Mouse (Mus musculus) hindbrain, embryonic 10.5 days (tissue): Measurements from ENCODE around the gene Elovl7. TPM values are rescaled to one million over a fixed set of nuclear protein-coding genes. Genes with fewer than 3 reads are reported as not detected.
A peak's percentile ranks its signal among the peaks of the same experiment; 100 is the strongest.

Experiments
- DNase-seq: peaks from one replicate; pipeline ENCODE4 v3.0.0-alpha.2; 2017; ENCODE audit warnings: low spot score
- H3K27ac ChIP-seq: fragments of 300-500 bp; sonication (generic); 2 replicates; pipeline ENCODE4 v1.5.1; 2016; ENCODE audit warnings: mild to moderate bottlenecking, moderate library complexity
- H3K27me3 ChIP-seq: fragments of 300-500 bp; sonication (generic); 2 replicates; pipeline ENCODE4 v1.6.1; 2016; ENCODE audit warnings: mild to moderate bottlenecking; ENCODE audit not compliant: poor library complexity, insufficient read depth, severe bottlenecking
- H3K36me3 ChIP-seq: fragments of 300-500 bp; sonication (generic); 2 replicates; pipeline ENCODE4 v1.6.1; 2016; ENCODE audit warnings: mild to moderate bottlenecking, moderate library complexity
- H3K4me1 ChIP-seq: fragments of 300-500 bp; sonication (generic); replicated peaks from 2 replicates; pipeline ENCODE4 v1.6.1; 2016; ENCODE audit warnings: mild to moderate bottlenecking
- H3K4me3 ChIP-seq: fragments of 300-500 bp; sonication (generic); 2 replicates; pipeline ENCODE4 v1.5.1; 2016; ENCODE audit warnings: mild to moderate bottlenecking, moderate library complexity
- H3K9me3 ChIP-seq: fragments of 300-500 bp; sonication (generic); 2 replicates; pipeline ENCODE4 v1.6.1; 2016; ENCODE audit warnings: mild to moderate bottlenecking, moderate library complexity
- WGBS: fragments of 180-500 bp; shearing (Covaris S2); methylation state at CpG from one replicate; pipeline ENCODE4 v1.1.7; 2016; 5-methylcytosine and 5-hydroxymethylcytosine counted together
- polyA plus RNA-seq: library from polyadenylated mRNA; unstranded; fragments of >200 nt; fragmentation: Nextera tagmentation; extraction: Ambion mirVana; gene quantifications from 2 replicates; pipeline ENCODE4 v1.2.1, GENCODE M21; 2016

The Elovl7 gene
- polyA plus RNA-seq, 1 experiment from 2014 or later, result 1.1 TPM

GRCm38 (mm10) chr13:108253977-108254376, 39.8 kb downstream of the Elovl7 start:
- DNase-seq, result no peak
- no peaks in the 10 kb centered on the region for H3K9me3 ChIP-seq
- H3K27me3 ChIP-seq, result no peaks in the 10 kb centered on the region
- H3K4me3 ChIP-seq, result no peak overlapping the region
- no peak overlapping the region for H3K27ac ChIP-seq
- H3K36me3 ChIP-seq, result no peaks in the 10 kb centered on the region
- H3K4me1 ChIP-seq, result no peaks in the 10 kb centered on the region
- WGBS, result 88% methylated on average over 5 of the region's 5 CpGs

- WGBS, result 64% methylated on average over 8 of the region's 8 CpGs
- Histone ChIP-seq H3K27ac (no peak overlapping the region), H3K9me3 (no peaks in the 10 kb centered on the region), H3K4me1 (peaks cover 5% of the 10 kb centered on the region; the same call in 1 of the 2 replicates), H3K4me3 (no peak overlapping the region), H3K27me3 (no peaks in the 10 kb centered on the region), H3K36me3 (no peaks in the 10 kb centered on the region)
- DNase-seq, result no peak
These were observed 48.8 kb downstream of the Elovl7 start for GRCm38 (mm10) chr13:108263042-108263441.

- 87% methylated on average over 4 of the region's 4 CpGs for WGBS
- no peak for DNase-seq
- Histone ChIP-seq H3K4me1 (peaks cover 5% of the 10 kb centered on the region; the same call in 1 of the 2 replicates), H3K4me3 (no peak overlapping the region), H3K27me3 (no peaks in the 10 kb centered on the region), H3K36me3 (no peaks in the 10 kb centered on the region), H3K9me3 (no peaks in the 10 kb centered on the region), H3K27ac (no peak overlapping the region)
These were observed 51.2 kb downstream of the Elovl7 start for GRCm38 (mm10) chr13:108265394-108265793.

GRCm38 (mm10) chr13:108267841-108268634, 53.8 kb downstream of the Elovl7 start:
- Histone ChIP-seq H3K4me3 (no peak overlapping the region), H3K4me1 (peaks cover 8% of the 10 kb centered on the region; the same call in 1 of the 2 replicates), H3K36me3 (no peaks in the 10 kb centered on the region), H3K27ac (peak overlapping the region; percentile 30; the same call in 1 of the 2 replicates), H3K9me3 (no peaks in the 10 kb centered on the region), H3K27me3 (no peaks in the 10 kb centered on the region)
- DNase-seq, result no peak
- 85% methylated on average over 9 of the region's 9 CpGs for WGBS

GRCm38 (mm10) chr13:108271458-108272148, 57.4 kb downstream of the Elovl7 start:
- DNase-seq, result no peak
- H3K27ac ChIP-seq, result no peak overlapping the region
- no peaks in the 10 kb centered on the region for H3K9me3 ChIP-seq
- H3K27me3 ChIP-seq, result no peaks in the 10 kb centered on the region
- H3K4me1 ChIP-seq, result peaks cover 13% of the 10 kb centered on the region
- H3K36me3 ChIP-seq, result no peaks in the 10 kb centered on the region
- H3K4me3 ChIP-seq, result no peak overlapping the region
- WGBS, result 84% methylated on average over 7 of the region's 7 CpGs

GRCm38 (mm10) chr13:108272332-108272731, 58.1 kb downstream of the Elovl7 start:
- H3K36me3 ChIP-seq, result no peaks in the 10 kb centered on the region
- H3K4me1 ChIP-seq, result peaks cover 13% of the 10 kb centered on the region
- WGBS, result 75% methylated on average over 8 of the region's 8 CpGs
- H3K27me3 ChIP-seq, result no peaks in the 10 kb centered on the region
- DNase-seq, result no peak
- H3K27ac ChIP-seq, result no peak overlapping the region
- no peak overlapping the region for H3K4me3 ChIP-seq
- H3K9me3 ChIP-seq, result no peaks in the 10 kb centered on the region

GRCm38 (mm10) chr13:108273034-108273433, 58.8 kb downstream of the Elovl7 start:
- Histone ChIP-seq H3K27me3 (no peaks in the 10 kb centered on the region), H3K27ac (no peak overlapping the region), H3K36me3 (no peaks in the 10 kb centered on the region), H3K4me1 (peaks cover 9% of the 10 kb centered on the region), H3K4me3 (no peak overlapping the region), H3K9me3 (no peaks in the 10 kb centered on the region)
- WGBS, result 74% methylated on average over 15 of the region's 15 CpGs
- no peak for DNase-seq

- Histone ChIP-seq H3K9me3 (no peaks in the 10 kb centered on the region), H3K36me3 (no peaks in the 10 kb centered on the region), H3K4me3 (no peak overlapping the region), H3K4me1 (peaks cover 9% of the 10 kb centered on the region), H3K27ac (no peak overlapping the region), H3K27me3 (no peaks in the 10 kb centered on the region)
- 55% methylated on average over 5 of the region's 5 CpGs for WGBS
- no peak for DNase-seq
These were observed 59.3 kb downstream of the Elovl7 start for GRCm38 (mm10) chr13:108273456-108273855.

GRCm38 (mm10) chr13:108276561-108276960, 62.4 kb downstream of the Elovl7 start:
- Histone ChIP-seq H3K4me3 (no peak overlapping the region), H3K36me3 (no peaks in the 10 kb centered on the region), H3K9me3 (no peaks in the 10 kb centered on the region), H3K27ac (no peak overlapping the region), H3K27me3 (no peaks in the 10 kb centered on the region), H3K4me1 (peaks cover 9% of the 10 kb centered on the region)
- DNase-seq, result no peak
- WGBS, result 77% methylated on average over 1 of the region's 1 CpGs

- Histone ChIP-seq H3K27me3 (no peaks in the 10 kb centered on the region), H3K9me3 (no peaks in the 10 kb centered on the region), H3K4me1 (peaks cover 9% of the 10 kb centered on the region), H3K36me3 (no peaks in the 10 kb centered on the region), H3K4me3 (no peak overlapping the region), H3K27ac (no peak overlapping the region)
- WGBS, result 87% methylated on average over 7 of the region's 7 CpGs
- DNase-seq, result no peak
These were observed 63.1 kb downstream of the Elovl7 start for GRCm38 (mm10) chr13:108277320-108277719.

- WGBS, result 76% methylated on average over 6 of the region's 6 CpGs
- Histone ChIP-seq H3K27ac (no peak overlapping the region), H3K27me3 (no peaks in the 10 kb centered on the region), H3K36me3 (no peaks in the 10 kb centered on the region), H3K4me1 (no peaks in the 10 kb centered on the region), H3K4me3 (no peak overlapping the region), H3K9me3 (no peaks in the 10 kb centered on the region)
- no peak for DNase-seq
These were observed 64.4 kb downstream of the Elovl7 start for GRCm38 (mm10) chr13:108278592-108278991.

GRCm38 (mm10) chr13:108284312-108284711, 70.1 kb downstream of the Elovl7 start:
- no peaks in the 10 kb centered on the region for H3K36me3 ChIP-seq
- no peaks in the 10 kb centered on the region for H3K27me3 ChIP-seq
- no peak for DNase-seq
- no peaks in the 10 kb centered on the region for H3K9me3 ChIP-seq
- no peak overlapping the region for H3K27ac ChIP-seq
- no peak overlapping the region for H3K4me3 ChIP-seq
- no peaks in the 10 kb centered on the region for H3K4me1 ChIP-seq
- WGBS, result 88% methylated on average over 2 of the region's 2 CpGs

- H3K27ac ChIP-seq, result no peak overlapping the region
- 67% methylated on average over 3 of the region's 3 CpGs for WGBS
- no peaks in the 10 kb centered on the region for H3K36me3 ChIP-seq
- H3K27me3 ChIP-seq, result no peaks in the 10 kb centered on the region
- no peaks in the 10 kb centered on the region for H3K4me1 ChIP-seq
- no peak for DNase-seq
- H3K4me3 ChIP-seq, result no peak overlapping the region
- no peaks in the 10 kb centered on the region for H3K9me3 ChIP-seq
These were observed 73.7 kb downstream of the Elovl7 start for GRCm38 (mm10) chr13:108287953-108288352.
